Mouse (Mus musculus) hindbrain, embryonic 16.5 days (tissue): ENCODE data around the gene Dennd6a. TPM values are rescaled to one million over a fixed set of nuclear protein-coding genes. Genes with fewer than 3 reads are reported as not detected.
"Not testable (repeated sequence)": the region's sequence is repeated elsewhere in the genome, so short reads cannot be mapped to it uniquely, and the experiment has no call there.

Experiments used
- ATAC-seq: fragments of 200-750 bp; cut with Nextera tagmentation; 2 replicates; pipeline ENCODE4 v1.8.0; 2017; ENCODE audit warnings: moderate TSS enrichment, moderate library complexity
- H3K27ac ChIP-seq: fragments of 300-500 bp; sonication (generic); 2 replicates; pipeline ENCODE4 v1.5.1; 2014; ENCODE audit warnings: low read depth, mild to moderate bottlenecking, control low read depth, low read length, moderate library complexity
- H3K27me3 ChIP-seq: fragments of 300-500 bp; sonication (generic); replicated peaks from 2 replicates; pipeline ENCODE4 v1.6.1; 2014; ENCODE audit warnings: low read length; ENCODE audit not compliant: control insufficient read depth, insufficient read depth
- H3K36me3 ChIP-seq: fragments of 300-500 bp; sonication (generic); 2 replicates; pipeline ENCODE4 v1.6.1; 2014; ENCODE audit warnings: mild to moderate bottlenecking, low read length, moderate library complexity, mixed read lengths; ENCODE audit not compliant: control insufficient read depth, insufficient read depth
- H3K4me1 ChIP-seq: fragments of 300-500 bp; sonication (generic); 2 replicates; pipeline ENCODE4 v1.6.1; 2014; ENCODE audit warnings: low read depth, low read length; ENCODE audit not compliant: control insufficient read depth, insufficient read depth
- H3K4me2 ChIP-seq: fragments of 300-500 bp; sonication (generic); 2 replicates; pipeline ENCODE4 v1.6.1; 2014; ENCODE audit warnings: mild to moderate bottlenecking, low read length, control low read depth, moderate library complexity
- H3K4me3 ChIP-seq: fragments of 300-500 bp; sonication (generic); 2 replicates; pipeline ENCODE4 v1.5.1; 2014; ENCODE audit warnings: mild to moderate bottlenecking, low read length, control low read depth, moderate library complexity
- H3K9ac ChIP-seq: fragments of 300-500 bp; sonication (generic); 2 replicates; pipeline ENCODE4 v1.6.1; 2014; ENCODE audit warnings: low read depth, mild to moderate bottlenecking, control low read depth, low read length, moderate library complexity
- H3K9me3 ChIP-seq: fragments of 300-500 bp; sonication (generic); 2 replicates; pipeline ENCODE4 v1.6.1; 2014; ENCODE audit warnings: mild to moderate bottlenecking, low read length, moderate library complexity; ENCODE audit not compliant: control insufficient read depth
- WGBS: fragments of 180-500 bp; shearing (Covaris S2); extraction: QIAGEN DNeasy Blood & Tissue Kit; methylation state at CpG from one replicate; pipeline ENCODE4 v1.1.7; 2014; 5-methylcytosine and 5-hydroxymethylcytosine counted together
- polyA plus RNA-seq: library from polyadenylated mRNA; unstranded; fragments of >200 nt; fragmentation: Nextera tagmentation; extraction: Ambion mirVana; gene quantifications from 2 replicates; pipeline ENCODE4 v1.2.1, GENCODE M21; 2015

The Dennd6a gene
- polyA plus RNA-seq: 14.9 and 16.7 TPM in 2 replicates

- not testable (repeated sequence) for H3K4me1 ChIP-seq, H3K4me3 ChIP-seq, H3K9ac ChIP-seq, H3K27me3 ChIP-seq, H3K4me2 ChIP-seq, H3K27ac ChIP-seq, H3K36me3 ChIP-seq, ATAC-seq, H3K9me3 ChIP-seq
- WGBS: 90% methylated on average over 5 of the region's 5 CpGs
Measured at GRCm38 (mm10) chr14:26573556-26573955, at the start of gene Dennd6a. Gene Dennd6a, plus strand, starts transcription at chr14:26573856.

- 37% methylated on average over 3 of the region's 3 CpGs for WGBS
- Histone ChIP-seq H3K36me3 (no peaks in the 10 kb centered on the region), H3K9ac (no peak overlapping the region), H3K4me2 (no peak overlapping the region), H3K27ac (no peak overlapping the region), H3K9me3 (no peaks in the 10 kb centered on the region), H3K4me1 (peaks cover 11% of the 10 kb centered on the region), H3K27me3 (no peaks in the 10 kb centered on the region), H3K4me3 (no peak overlapping the region)
- ATAC-seq: no peak
Measured at GRCm38 (mm10) chr14:26525955-26526354, 47.7 kb upstream of the Dennd6a start.

GRCm38 (mm10) chr14:26528296-26528695 is 45.4 kb upstream of the Dennd6a start:
- Histone ChIP-seq H3K27me3 (no peaks in the 10 kb centered on the region), H3K4me3 (no peak overlapping the region), H3K36me3 (no peaks in the 10 kb centered on the region), H3K4me2 (no peak overlapping the region), H3K4me1 (peaks cover 27% of the 10 kb centered on the region), H3K9me3 (no peaks in the 10 kb centered on the region), H3K9ac (no peak overlapping the region), H3K27ac (no peak overlapping the region)
- WGBS: 80% methylated on average over 2 of the region's 2 CpGs
- no peak for ATAC-seq

- no peak overlapping the region for H3K27ac ChIP-seq
- peaks cover 29% of the 10 kb centered on the region for H3K4me1 ChIP-seq
- no peak overlapping the region for H3K4me2 ChIP-seq
- no peaks in the 10 kb centered on the region for H3K27me3 ChIP-seq
- H3K9me3 ChIP-seq: no peaks in the 10 kb centered on the region
- no peaks in the 10 kb centered on the region for H3K36me3 ChIP-seq
- 46% methylated on average over 7 of the region's 7 CpGs for WGBS
- no peak for ATAC-seq
- no peak overlapping the region for H3K9ac ChIP-seq
- H3K4me3 ChIP-seq: no peak overlapping the region
Measured at GRCm38 (mm10) chr14:26530350-26530749, 43.3 kb upstream of the Dennd6a start.

GRCm38 (mm10) chr14:26531410-26532313 is 42.0 kb upstream of the Dennd6a start:
- H3K4me3 ChIP-seq: no peak overlapping the region

GRCm38 (mm10) chr14:26532752-26533151 is 40.9 kb upstream of the Dennd6a start:
- Histone ChIP-seq H3K36me3 (no peaks in the 10 kb centered on the region), H3K4me1 (peaks cover 29% of the 10 kb centered on the region), H3K9ac (peak overlapping the region; percentile 81), H3K4me3 (peak overlapping the region; percentile 72), H3K27me3 (no peaks in the 10 kb centered on the region), H3K27ac (no peak overlapping the region), H3K4me2 (peak overlapping the region; percentile 89), H3K9me3 (no peaks in the 10 kb centered on the region)
- 61% methylated on average over 9 of the region's 9 CpGs for WGBS
- ATAC-seq: no peak

More at GRCm38 (mm10) chr14:26531410-26532313, 42.0 kb upstream of the Dennd6a start:
- no peaks in the 10 kb centered on the region for H3K9me3 ChIP-seq
- H3K27ac ChIP-seq: no peak overlapping the region
- 81% methylated on average over 10 of the region's 10 CpGs for WGBS
- peak overlapping the region; percentile 37 for H3K4me2 ChIP-seq
- H3K27me3 ChIP-seq: no peaks in the 10 kb centered on the region
- peaks cover 29% of the 10 kb centered on the region for H3K4me1 ChIP-seq
- H3K36me3 ChIP-seq: no peaks in the 10 kb centered on the region
- no peak overlapping the region for H3K9ac ChIP-seq
- ATAC-seq: no peak

GRCm38 (mm10) chr14:26533267-26533666 is 40.4 kb upstream of the Dennd6a start:
- Histone ChIP-seq H3K9me3 (no peaks in the 10 kb centered on the region), H3K4me2 (peak overlapping the region; percentile 89), H3K4me1 (peaks cover 29% of the 10 kb centered on the region), H3K36me3 (no peaks in the 10 kb centered on the region), H3K27me3 (no peaks in the 10 kb centered on the region), H3K9ac (peak overlapping the region; percentile 81), H3K27ac (no peak overlapping the region), H3K4me3 (peak overlapping the region; percentile 72)
- no peak for ATAC-seq
- 15% methylated on average over 19 of the region's 19 CpGs for WGBS

GRCm38 (mm10) chr14:26533821-26534756 is 39.6 kb upstream of the Dennd6a start:
- Histone ChIP-seq H3K4me2 (peak overlapping the region; percentile 89), H3K27ac (peak overlapping the region; percentile 93), H3K4me1 (peaks cover 27% of the 10 kb centered on the region), H3K36me3 (no peaks in the 10 kb centered on the region), H3K27me3 (no peaks in the 10 kb centered on the region), H3K9ac (peak overlapping the region; percentile 81), H3K9me3 (no peaks in the 10 kb centered on the region), H3K4me3 (peak overlapping the region; percentile 72)
- WGBS: under 1% methylated on average over 52 of the region's 92 CpGs
- peak; percentile 81 for ATAC-seq
